Mouse (Mus musculus): ENCODE results near the gene Rars.
"Not testable (repeated sequence)": the region's sequence is repeated elsewhere in the genome, so short reads cannot be mapped to it uniquely, and the experiment has no call there.

Rars gene

DNA sequence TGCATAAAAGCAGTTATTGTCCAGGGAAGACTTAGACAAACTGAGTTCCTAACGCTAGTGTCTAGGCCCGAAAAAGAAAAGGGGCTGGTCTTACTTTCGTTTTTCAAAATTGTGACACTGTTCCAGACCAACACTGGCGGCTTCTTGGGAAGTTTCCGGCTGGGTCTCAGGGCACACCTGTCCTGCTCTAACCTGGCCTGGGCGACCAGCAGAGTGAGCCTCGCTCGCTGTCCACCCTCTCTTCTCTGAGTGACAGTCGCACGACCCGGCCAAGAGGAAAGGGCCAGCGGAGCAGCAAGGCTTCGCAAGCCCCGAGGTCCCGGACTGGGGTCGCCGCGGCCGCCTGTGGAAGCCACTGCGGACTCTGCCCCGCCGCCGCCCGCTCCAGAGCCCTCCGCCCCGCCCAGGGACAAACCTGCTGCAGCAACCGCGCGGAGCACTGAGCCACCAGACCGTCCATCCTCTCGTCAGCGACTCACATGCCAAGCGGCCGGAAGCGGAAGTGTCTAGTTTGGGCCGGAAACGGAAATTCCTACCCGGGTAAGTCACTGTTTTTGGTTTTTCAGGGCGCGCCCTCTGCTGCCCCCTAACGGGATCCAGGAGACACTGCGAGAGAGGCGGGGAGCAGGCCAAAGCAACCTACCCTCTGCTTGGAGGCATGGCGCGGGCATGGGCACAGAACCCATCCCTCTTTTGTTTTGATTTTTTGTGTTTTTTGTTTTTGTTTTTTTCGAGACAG, at the start of gene Rars:
TSS of gene Rars (minus strand) at position 485 of the 739 bp plus-strand sequence.
- peak; percentile 79 to 93 for DNase-seq (ENCODE audit: low spot score in 2 of 2)

DNA sequence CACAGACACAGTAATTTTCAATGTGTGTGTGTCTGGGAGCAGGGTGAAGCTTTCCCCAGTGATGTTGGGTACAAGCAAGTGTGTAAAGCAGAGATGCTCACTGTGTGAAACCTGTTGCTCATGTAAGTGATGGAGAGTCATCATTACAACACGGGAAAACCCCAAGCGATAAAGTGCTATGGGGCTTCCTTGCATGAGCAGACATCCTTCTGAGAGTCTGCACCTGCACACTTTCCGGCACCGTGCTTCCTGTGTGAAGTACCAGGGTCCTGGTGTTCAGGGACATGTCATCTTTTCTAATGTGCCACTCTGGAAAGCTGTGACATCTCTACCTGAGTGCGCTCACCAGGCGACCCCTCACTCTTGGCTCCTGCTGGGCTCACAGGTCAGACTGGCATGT, 48.5 kb upstream of the Rars start:
- no peak for DNase-seq (ENCODE audit: low spot score in 2 of 2)

DNA sequence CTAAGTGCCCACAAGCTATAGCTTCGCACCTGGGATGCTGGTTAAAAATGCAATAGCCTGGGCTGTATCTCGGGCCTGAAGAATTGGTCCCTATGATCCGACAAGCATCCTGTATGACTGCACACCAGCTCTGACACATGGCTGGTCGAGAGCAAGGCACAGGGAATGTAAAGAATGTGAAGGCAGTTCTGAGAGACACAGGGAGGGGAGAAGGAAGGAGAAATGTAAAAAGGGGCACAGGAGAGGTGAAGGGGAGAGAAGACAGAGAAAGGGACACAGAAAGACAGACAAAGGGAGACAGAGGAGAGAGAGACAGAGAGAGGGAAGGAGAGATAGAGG, 44.2 kb upstream of the Rars start:
- DNase-seq (ENCODE audit: low spot score in 2 of 2): no peak

DNA sequence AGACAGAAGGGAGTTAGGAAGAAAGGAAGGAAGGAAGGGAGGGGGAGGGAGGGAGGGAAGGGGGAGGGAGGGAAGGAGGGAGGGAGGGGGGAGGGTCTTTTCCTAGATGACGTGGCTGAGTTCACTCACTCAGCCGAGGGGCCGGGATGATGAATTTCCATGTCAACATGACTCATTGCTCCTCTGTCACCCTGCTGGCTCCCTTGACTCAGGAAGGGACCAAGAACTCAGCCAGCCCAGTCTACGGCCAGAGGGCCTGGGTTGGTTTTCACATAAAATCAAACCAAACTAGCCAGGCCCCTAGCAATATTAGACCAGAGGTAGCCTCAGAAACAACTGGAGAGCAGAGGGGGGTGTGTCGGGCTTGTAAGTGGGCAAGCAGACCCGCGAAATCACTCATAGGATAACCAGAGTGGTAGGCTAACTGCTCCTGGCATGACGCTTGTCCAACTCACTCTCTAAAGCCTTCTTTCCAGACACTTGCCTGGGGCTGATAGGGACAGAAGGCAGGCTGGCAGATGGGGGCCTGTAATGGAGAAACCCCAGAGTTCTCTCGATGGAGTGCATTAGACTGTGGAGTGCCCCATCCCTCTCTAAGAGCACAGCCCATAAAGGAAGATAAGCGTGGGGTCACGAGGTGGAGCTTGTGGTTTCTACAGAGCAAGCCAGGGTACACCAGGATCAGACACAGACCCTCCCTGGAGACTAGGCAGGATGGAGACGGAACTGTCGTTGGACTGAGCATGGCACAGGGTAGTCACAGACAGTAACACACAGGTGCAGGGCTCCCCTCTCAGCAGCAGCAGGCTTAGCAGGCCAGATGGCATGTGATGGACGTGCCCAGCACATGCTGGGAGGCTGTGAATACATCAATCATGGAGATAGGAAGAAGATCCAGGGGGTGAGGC, 43.6 kb upstream of the Rars start:
- peak in 1 of 2 experiments; percentile 51 for DNase-seq (ENCODE audit: low spot score in 2 of 2)

DNA sequence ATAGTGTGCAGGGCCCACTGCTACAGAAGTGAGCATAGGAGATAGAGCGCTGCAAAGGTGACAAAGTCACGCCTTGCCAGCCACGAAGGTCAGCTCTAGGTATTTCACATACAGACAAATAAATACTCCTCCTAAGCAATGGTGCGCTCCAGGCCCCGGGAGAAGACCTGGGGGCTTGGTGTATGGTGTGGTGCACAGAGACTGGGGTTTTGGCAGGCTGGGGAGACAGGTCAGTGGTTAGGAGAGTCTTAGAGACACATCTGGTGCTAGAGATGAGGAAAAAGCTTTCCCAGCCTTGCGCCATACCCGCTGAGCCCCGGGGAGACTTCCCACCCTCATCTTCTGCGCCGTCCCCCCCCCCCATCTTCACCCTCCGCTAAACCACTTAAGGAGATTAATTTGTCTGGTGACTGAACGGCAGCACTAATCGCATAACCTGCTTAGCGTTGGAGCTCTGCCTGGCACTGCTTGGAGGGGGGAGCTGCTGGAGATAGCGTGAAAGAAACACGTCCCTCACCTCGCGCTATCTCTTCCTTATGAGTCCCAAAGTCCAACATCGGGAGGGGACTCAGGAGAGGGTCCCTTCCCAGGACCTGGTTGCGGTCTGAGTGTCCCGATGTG, 39.4 kb upstream of the Rars start:
- no peak for DNase-seq (ENCODE audit: low spot score in 2 of 2)

DNA sequence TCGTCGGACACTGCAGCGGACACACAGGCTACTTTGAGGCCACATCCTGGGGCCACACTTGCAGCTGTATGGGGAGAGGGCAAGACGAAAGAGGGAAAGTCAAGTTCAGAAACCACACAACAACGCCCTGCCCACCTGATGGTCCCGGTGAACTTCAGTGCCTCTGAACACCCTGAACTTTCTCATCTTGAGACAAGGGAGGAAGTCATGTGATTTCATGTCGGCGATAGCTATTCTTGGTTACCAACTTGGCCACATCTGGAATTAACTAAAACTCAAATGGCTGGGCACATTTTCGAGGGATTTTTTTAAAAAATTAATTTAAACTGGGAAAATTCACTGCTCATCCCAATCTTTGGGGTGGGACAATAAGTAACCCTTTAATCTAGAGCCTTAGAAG, 36.7 kb upstream of the Rars start:
- no peak for DNase-seq (ENCODE audit: low spot score in 2 of 2)

DNA sequence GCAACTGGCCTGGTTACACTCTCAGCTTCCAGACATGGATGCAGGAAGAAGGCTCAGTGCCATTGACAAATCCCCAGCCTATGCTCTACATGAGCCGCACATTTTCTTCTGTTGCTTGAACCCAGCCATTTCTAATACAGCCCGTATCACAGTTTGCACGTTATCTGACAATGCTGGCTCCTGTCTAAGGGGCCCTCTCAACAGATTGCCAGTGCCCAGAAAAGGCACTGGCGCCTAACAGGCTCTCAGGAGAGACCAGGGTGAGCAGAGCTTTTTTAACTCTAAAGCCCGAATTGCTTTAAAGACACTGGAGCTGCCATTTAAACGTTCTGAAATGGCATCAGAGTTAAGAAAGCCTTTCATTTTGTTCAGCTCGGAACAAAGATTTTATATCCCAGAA, 31.8 kb upstream of the Rars start:
- DNase-seq (ENCODE audit: low spot score in 2 of 2): no peak

DNA sequence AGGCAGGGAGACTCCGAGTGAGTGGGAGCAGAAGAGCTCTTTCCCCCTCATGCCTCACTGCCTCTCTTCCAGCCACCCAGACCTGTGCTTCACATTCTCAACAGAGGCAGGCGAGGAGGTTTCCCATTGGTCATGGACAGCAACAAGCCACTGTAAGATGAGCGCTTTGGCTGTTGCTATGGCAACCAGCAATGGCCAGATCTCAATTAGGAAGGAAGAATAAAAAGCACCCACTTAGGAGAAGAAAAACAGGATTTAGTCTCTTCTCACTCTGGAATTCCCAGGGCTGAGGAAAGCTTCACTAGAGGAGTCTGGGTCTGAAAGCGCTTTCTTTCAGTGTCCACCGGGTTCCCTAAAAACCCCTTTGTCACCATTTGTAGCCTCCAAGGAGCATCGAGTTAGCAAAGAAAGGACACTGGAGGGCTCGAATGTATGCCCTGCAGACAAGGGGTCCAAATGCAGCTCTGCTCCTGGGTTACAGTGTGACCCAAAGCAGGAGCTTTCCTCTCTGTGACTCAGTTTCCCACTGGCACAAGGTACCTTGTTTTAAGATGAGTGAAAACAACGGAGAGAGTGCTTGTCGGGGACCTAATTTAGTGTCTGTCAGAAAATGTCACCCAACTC, 30.8 kb upstream of the Rars start:
- peak in 1 of 2 experiments; percentile 50 for DNase-seq (ENCODE audit: low spot score in 2 of 2)

DNA sequence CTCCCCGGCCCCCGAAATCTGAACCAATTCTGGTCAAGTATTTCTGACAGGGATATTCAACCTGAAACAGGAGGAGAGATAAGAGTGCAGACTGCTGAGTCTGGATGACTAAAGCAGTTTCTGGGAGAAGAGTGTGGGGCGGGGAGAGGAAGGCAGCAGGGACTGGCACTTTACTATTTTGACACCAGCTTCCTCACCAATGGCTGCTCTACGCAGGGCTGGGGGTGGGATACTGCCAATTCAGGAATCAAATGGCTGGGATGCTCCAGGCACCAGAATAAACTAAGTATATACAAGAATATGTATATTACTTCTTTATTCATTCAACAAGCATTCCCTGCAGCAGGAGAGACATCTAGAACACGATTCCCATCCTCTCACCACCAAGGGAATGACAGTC, 29.3 kb upstream of the Rars start:
- DNase-seq (ENCODE audit: low spot score in 2 of 2): no peak

DNA sequence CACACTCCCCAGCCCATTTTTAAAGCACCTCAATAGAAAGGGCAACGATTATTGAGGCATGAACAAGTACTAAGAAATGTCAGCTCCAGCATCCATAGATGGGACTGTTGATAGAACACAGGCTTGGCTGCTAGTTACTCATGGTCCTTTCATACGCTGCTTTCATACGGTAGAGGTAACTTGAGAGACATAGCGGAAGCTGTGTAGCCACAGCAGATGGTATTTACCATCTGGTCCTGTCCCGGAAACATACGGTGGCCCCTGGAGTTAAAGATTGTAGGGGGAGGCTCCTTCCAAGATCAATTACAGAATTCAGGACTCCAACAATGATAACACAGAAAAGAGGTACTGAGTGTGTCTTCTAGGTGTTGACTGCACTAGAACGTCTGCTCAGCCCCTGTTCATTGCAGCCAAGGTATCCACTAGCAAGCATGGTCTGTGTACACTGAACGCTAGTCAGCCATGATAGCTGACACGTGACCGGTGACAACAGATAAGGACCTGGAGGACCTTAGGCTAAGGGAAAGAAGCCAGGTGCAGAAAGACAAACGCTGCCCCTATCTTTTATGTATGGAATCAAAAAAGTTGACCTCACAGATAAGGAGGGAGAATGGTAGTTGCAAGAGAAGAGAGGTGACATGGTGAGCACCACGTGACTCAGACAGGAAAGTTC, 23.2 kb upstream of the Rars start:
- DNase-seq (ENCODE audit: low spot score in 2 of 2): no peak

DNA sequence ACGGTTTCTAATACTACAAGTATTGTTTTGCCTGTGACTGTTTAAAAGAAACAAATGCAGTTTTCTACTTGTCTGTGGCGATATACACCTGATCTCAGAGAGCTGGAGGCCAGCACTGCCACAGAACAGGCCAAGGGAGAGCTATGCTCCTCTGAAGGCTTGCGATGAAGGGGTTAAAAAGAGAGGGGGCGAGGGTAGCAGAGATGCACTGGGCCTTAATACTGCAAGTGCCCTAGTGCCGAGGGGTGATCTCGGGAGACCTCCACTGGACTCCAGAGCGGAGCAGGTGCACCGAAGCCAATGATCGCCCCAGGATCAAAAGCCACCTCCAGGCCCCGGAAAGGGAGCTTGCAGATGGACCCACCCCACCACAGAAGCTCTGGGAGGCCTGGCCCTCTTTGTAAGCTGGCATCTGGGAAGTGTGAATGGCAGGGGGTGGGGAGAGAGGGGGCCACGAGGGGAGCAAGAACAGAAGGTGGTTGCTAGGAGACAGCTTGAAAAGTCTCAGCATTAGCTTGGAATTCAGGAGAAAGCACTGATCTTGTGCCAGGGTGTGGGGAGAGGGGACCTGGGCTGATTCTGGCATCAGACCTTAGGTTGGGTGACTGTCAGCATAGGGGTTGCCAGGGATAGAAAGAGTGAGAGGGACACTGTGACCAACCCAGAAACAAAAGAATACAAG, 22.2 kb upstream of the Rars start:
- DNase-seq (ENCODE audit: low spot score in 2 of 2): peak in 1 of 2 experiments; percentile 62

DNA sequence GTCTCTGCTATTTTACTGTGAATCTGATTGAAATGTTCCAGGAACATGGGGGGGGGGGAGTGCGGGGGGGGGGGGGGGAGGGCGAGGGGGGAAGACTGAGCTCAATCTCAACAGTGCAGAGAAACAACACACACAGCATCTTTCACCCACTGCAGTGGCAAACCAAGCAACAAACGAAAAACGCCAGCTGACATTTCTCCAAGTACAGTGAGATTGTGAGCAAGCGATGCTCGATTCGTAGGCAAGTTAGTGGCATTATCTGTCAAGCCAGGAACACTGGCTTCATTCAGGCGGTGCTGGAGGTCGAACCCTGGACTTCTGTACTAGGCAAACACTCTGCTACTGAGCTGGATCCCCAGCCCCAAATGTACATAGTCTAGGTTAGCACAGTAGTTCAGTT, 21.3 kb upstream of the Rars start:
- DNase-seq (ENCODE audit: low spot score in 2 of 2): no peak

DNA sequence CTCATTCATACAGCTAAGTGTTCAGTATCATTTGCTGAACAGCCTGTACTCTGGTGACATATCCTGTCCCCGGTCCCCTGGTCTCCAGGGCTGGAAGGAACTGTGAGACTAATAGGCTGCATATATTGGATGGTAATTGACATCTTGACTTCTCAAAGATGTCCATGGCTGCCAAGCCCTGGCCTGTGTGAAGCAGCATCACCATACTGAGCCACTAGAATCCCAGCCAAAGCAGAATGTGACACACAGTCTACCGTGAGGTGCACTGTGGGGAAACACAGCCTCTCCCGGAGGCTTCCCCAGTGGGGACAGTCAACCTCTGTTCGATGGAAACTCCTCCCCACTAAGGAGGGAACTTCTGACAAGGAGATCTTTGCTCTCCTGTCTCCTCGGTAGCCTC, 20.6 kb upstream of the Rars start:
- DNase-seq (ENCODE audit: low spot score in 2 of 2): no peak

DNA sequence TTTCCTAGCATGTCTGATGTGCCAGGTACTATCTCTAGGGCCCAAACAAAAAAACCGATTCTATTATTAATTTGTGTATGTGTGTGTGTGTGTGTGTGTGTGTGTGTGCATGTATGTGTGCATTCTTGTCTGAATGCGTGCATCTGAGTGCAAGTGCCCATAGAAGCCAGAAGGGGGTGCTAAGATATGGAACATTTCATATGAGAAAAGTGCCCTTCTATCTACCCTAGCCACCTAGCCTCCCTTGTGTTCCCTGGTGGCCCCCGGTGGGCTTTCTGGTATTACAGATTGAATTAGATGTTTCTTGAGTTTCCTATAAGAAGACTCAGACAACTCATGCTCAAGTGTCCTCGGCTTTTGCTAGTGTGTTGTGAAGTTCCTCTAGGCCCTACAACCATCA, 19.3 kb upstream of the Rars start:
- DNase-seq (ENCODE audit: low spot score in 2 of 2): no peak

DNA sequence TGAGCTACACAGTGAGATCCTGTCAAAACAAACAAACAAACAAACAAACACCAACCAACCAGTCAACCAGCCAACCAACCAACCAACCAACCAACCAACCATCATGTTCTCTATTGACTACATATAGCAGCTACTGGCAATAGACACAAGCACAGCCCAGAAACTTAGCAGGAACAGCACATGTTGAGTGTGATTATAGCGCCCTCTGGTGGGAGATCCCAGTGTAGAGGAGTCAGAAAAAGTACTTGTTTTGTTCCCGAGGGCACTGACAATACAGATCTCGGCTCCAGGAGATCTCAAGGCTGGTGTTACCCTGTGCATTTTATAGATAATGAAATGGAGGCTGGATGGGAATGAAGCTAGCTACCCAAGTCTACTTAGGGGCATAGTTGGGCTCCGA, 18.4 kb upstream of the Rars start:
- no peak for DNase-seq (ENCODE audit: low spot score in 2 of 2)

DNA sequence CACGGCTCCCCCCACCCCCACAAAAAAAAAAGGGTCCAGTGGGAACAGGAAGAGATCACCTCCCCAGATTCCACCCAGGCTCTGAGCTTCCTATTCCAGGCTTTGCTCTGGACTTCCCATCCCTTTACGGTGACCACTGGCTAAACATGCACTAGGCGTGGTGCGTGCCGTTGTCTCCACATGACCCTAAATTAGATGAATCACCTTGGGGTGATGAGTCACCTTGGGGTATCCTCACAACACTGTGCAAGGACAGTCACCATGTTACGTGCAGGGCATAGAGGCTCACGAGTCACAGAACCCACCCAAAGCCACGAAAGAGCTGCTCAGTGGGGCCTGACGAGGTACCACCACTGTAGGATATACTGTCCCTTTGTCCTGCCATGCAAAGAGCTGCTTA, 10.0 kb upstream of the Rars start:
- no peak for DNase-seq (ENCODE audit: low spot score in 2 of 2)

DNA sequence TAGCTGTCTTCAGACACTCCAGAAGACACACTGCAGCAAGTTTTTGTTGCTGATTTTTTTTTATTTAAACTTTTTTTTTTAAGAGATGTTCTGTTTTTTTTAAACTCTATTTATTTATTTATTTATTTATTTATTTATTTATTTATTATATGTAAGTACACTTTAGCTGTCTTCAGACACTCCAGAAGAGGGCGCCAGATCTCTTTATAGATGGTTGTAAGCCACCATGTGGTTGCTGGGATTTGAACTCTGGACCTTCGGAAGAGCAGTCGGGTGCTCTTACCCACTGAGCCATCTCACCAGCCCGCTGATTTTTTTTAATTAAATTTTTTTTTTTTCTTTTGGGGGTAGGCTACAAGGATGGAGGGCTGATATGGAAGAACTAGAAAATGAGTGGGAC, 8.3 kb upstream of the Rars start:
- DNase-seq (ENCODE audit: low spot score in 2 of 2): not testable (repeated sequence)

DNA sequence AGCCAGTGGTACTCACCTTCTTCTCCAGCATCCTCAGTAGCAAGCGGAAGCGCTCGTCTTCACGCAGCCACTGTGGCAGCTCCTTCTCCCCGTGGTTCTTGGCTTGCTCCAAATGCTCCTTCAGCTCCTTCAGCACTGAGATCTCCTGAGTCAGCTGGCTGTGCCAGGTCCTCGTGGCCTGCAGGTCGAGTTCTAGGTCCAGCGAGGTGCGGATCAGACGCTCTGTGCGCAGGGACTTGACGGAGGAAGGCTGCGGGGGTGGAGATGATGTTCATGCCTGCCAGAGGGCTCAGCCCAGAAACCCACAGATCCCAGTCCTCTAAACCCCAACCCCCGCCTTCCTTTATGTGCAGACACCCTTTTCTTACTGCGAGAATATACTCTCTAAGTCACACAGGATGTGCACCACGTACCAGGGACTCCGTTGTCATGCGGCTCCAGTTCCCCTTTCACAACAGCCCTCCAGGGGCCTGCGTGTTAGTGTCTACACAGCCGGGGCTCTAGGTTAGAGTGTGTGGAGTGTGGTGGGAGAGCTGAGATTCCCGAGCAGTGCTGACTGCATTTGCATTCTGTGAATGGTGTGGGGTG, 7.5 kb upstream of the Rars start:
- DNase-seq (ENCODE audit: low spot score in 2 of 2): no peak

DNA sequence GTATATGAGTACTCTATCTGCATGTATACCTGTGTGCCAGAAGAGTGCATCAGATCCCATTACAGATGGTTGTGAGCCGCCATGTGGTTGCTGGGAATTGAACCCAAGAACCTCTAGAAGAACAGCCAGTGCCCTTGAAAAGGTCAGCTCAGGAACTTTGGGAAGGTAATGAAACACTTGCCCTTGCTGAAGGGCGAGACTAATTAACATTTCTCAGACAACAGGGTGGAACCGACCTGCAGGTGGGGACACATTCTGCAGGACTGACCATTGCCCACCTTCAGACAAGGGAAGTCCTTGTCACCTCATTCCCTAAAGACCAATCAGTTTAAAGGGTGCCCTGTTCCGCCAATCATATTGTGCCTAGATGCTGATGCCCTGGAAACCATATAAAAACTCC, 6.5 kb upstream of the Rars start:
- not testable (repeated sequence) for DNase-seq (ENCODE audit: low spot score in 2 of 2)

DNA sequence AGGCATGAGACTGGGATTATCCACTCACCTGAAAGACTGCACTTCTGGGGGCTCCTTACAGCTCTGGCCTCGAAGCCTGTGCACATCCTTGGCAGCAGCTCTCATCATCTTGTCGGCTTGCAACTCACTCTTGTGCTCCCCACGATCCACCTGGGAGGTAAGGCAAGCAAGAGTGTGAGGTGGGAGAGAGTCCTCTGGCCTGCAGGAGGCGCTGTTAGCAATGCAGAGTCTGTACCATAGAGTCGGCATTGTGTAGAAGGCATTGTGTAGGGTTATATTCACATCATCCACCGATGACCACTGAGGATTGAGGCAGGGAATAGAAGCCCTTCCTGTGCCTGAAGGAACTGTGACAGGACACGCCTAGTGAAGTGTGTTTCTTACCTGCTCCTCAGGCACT, 6.0 kb upstream of the Rars start:
- DNase-seq (ENCODE audit: low spot score in 2 of 2): no peak
